Mouse (Mus musculus): Measurements from ENCODE around the gene Bmpr1a. TPM values are rescaled to one million over a fixed set of nuclear protein-coding genes. Genes with fewer than 3 reads are reported as not detected.

The Bmpr1a gene
- total RNA-seq (2022), result 10 to 100 TPM; 60.5 to 74.7 (median 67.1) TPM

DNA sequence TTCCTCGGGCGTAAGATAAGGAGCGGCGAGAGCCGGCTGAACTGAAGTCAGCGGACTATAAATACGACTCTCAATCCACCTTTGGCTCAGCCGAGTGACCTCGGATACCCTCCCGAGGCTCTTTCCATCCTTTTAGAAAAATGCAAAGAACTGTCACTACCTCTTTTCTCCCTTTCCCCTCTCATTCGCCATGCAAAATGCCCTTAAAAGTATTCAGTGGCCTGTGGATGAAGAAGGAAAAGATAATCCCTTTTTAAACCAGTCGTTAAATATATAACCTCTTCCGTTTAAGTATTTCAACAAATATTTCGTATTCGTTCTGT, at the start of gene Bmpr1a:
Gene Bmpr1a (minus strand): TSS at position 17 of the 323 bp plus-strand sequence.
- DNase-seq, result no peak

GRCm38 (mm10) chr14:34552226-34552625, 49.1 kb upstream of the Bmpr1a start:
- DNase-seq, result no peak

DNA sequence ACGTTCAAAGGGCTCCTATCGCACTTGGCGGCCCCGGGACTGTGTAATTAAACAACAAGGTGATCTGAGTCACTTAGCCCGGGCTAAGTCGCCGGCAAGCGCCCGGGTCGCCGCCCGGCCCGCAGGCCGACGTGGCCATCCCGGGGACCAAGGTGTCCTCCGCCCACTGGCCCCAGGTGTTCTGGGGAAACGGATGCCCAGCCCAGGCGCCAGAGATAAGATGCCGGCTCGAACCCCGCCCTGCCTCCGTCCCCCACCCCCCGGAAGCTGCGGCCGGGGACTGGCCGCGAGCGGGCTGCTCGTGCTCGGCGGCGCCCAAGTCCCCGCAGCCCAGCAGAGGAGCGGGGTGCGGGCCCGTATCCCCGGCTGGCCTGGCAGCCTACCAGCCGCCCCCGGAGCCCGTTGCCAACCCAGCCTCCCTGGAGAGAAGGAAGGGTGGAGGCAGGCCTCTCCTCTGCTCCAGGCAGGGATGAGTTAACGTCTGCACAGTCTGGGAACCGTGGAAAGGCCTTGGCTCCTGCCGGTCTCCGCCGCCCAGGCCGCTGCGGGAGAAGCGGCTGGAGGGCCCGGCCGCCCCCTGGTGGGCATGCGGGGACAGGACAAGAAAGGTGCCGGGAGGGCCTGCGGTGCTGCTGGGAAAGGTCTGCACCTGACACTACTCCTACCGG, 46.0 kb upstream of the Bmpr1a start:
- DNase-seq, result peak; percentile 65

- peak; percentile 40 for DNase-seq
Observed at GRCm38 (mm10) chr14:34548391-34549001, 45.4 kb upstream of the Bmpr1a start.

GRCm38 (mm10) chr14:34544545-34544944, 41.4 kb upstream of the Bmpr1a start:
- DNase-seq, result no peak

GRCm38 (mm10) chr14:34544001-34544400, 40.9 kb upstream of the Bmpr1a start:
- DNase-seq, result no peak

DNA sequence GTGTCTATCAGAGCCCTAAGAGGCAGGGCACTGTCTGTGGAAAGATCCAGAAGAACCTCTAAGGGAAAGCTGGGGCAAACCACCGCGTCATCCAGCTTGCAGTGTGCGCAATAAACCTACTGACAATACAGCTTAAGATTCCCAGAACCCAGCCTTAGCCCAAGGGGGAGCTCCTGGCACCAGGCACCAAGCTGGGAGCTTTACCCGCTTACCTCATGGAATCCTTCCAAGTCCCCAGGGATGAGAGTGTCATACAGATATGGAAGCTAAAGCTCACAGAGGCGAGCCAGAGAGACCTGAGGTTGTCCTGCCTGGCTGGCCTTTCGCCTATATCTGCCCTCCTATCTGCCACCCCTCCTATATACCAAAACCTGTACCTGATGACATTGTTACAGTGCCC, 40.5 kb upstream of the Bmpr1a start:
- DNase-seq, result no peak

DNA sequence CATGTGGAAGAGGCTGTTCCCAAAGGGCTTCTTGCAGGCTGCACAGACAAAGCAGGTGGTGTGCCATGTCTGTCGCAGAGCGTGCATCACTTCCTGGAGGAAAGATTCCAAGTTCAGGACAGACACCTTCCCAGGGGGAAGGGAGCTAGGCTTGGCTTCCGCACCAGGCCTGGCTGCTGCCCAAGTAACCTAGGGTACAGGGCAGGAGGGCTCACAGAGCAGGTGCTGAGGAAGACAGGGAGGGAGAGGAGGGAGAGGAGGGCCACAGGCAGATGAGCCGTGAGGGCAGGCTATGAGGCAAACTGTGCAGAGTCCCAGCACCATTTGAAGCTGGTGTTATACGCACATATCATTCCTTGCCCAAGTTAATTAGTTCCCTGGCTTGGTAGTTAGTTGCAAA, 38.8 kb upstream of the Bmpr1a start:
- no peak for DNase-seq

GRCm38 (mm10) chr14:34540685-34541162, 37.6 kb upstream of the Bmpr1a start:
- DNase-seq, result no peak

GRCm38 (mm10) chr14:34535883-34536282, 32.7 kb upstream of the Bmpr1a start:
- no peak for DNase-seq

- no peak for DNase-seq
Observed at GRCm38 (mm10) chr14:34533537-34533936, 30.4 kb upstream of the Bmpr1a start.

DNA sequence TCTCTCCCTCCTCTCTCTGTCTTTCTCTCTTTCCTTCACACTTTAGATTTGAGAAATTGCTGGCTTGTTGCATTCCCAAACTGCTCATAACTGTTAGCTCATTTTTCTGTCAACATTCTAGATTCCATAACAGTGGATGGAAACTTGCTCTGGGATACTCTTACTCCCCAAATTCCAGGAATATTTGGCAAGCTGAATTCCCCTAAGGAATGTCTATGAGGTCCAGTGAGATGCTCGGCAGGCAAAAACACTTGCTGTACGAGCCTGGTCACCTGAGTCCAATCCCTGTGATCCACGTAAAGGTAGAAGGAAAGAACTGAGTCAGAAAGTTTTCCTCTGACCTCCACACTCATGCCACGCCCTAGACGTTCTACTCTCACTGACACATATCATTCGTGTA, 29.4 kb upstream of the Bmpr1a start:
- no peak for DNase-seq

- DNase-seq, result no peak
Observed at GRCm38 (mm10) chr14:34528804-34529203, 25.7 kb upstream of the Bmpr1a start.

GRCm38 (mm10) chr14:34522701-34523100, 19.6 kb upstream of the Bmpr1a start, which contains the start of gene 9230112D13Rik:
9230112D13Rik (minus strand) TSS chr14:34522801.
- no peak for DNase-seq

DNA sequence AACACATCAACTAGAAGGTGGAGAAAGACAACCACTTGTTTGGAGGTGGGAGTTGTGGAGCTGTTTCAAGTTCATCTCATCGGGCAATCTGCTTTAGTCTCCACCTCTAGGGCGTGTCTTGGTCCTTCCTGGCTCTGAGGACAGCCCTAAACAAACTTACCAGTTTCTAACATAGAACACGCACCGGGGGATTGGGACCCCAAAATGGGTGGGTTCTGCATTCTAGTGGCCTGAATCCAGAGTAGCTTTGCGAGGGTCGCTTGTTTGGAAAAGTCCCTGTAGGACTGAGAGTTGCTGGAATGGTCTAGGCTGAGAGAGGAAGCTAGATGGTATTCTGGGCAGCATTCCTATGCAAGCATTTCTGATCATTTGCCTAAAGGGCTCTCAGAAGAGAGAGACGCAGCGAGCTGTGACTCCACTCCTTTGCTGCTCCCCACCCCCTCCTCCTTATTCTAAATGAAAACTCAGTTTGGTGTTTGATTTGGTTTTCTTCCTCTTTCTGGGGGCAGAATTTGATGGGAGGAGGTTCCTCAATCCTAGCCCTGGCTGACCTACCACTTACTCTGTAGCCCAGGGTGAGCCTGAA, 14.9 kb upstream of the Bmpr1a start:
- no peak for DNase-seq

- no peak for DNase-seq
Observed at GRCm38 (mm10) chr14:34516960-34517577, 13.9 kb upstream of the Bmpr1a start.

- DNase-seq, result no peak
Observed at GRCm38 (mm10) chr14:34515860-34516259, 12.7 kb upstream of the Bmpr1a start.

GRCm38 (mm10) chr14:34514120-34514519, 11.0 kb upstream of the Bmpr1a start:
- DNase-seq, result no peak

DNA sequence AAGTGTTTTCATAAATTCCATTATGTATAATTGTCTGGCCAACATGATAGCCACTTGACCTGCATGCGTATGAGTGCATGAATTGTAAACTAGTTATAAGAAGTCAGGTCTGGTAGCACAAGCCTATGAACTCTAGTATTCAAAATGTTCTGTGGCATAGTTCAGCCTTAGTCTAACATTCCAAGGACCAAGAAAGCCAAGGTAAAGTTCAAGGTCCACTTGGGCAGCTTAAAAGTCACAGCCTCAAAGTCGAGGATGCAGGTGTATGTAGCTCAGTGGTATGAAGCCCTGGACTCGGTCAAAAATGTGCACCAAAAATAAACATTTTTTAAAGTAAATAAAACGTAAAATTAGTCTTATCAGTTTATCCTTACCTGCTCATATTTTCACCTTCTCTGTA, 9.5 kb upstream of the Bmpr1a start:
- DNase-seq, result no peak

DNA sequence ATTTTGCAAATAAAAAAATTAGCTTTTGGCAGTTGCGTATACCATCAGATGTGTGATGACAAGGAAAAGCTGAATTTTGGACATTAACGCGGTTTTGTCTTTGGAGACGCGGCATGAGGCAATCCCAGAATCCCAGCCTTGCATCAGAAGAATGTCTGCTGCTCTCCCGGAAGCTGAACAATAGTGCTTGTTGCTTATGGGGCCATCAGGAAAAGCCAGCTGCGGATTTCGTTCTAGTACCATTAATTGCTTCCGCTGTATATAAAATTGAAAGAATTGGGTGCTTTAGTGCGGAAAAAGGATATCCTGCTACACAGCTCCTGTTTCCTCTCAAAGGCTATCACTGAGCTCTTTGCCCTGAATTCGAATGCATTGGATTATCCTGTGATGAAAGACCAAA, 8.8 kb upstream of the Bmpr1a start:
- DNase-seq, result no peak

DNA sequence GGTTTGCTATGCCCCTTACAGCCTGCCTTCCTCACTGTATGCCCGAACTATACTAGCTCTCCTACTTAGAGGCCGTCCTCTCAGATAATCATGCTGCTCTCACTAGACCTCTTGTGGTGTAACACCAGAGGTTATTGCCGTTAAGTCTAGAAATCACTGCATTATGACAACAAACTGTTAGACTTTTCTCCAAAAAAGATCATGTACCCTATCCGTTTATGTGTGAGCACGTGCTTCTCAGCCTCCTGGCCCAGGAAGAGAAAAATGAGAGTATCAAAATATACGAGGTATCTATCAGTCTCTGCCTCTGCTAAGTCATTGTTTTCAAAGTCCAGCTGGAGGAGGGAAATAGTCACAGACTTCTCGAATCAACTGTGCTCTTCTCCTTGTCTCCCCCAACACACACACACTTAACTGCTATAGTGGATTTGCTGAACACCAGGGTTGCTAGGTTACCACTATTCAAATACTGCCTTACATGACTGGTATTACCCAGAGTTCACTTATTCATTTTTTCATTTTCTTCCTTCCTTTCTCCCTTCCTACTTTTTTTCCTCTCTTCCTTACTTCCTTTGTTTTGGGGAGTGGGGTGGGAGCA, 5.8 kb upstream of the Bmpr1a start:
- no peak for DNase-seq

GRCm38 (mm10) chr14:34508187-34508840, 5.2 kb upstream of the Bmpr1a start:
- DNase-seq, result peak; percentile 60

DNA sequence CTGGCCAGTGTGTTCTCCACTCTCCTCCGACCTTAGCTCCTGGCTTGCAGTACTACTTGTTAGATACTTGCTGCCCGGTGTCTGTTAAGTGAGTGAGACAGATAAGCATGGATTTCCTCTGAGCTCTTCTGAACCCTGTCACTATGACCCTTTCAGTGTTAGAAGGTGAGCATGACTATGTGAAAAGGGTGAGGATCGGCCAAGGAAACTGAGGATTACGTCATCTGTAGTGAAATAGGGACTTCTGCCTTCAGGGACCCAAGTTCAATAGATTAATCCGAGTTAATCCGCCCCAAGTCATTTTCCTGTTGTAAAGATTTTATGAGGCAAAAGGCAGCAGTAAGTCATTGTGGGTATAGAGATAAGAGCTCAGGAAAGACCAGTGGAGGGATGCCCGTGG, 2.2 kb upstream of the Bmpr1a start:
- DNase-seq, result no peak
